Mouse (Mus musculus) C2C12 (cell line): Measurements from ENCODE around the gene Afdn. TPM values are rescaled to one million over a fixed set of nuclear protein-coding genes. Genes with fewer than 3 reads are reported as not detected.

Experiments used
- H3K27me3 ChIP-seq: one replicate; pipeline ENCODE4 v1.6.1; 2011; ENCODE audit not compliant: control insufficient read depth, insufficient read depth, insufficient read length
- H3K36me3 ChIP-seq: one replicate; pipeline ENCODE4 v1.6.1; 2011; ENCODE audit not compliant: control insufficient read depth, insufficient read depth
- H3K4me3 ChIP-seq: one replicate; pipeline ENCODE4 v1.5.1; 2011; ENCODE audit warnings: mild to moderate bottlenecking, control low read depth; ENCODE audit not compliant: poor library complexity, insufficient read depth, severe bottlenecking
- H3K79me2 ChIP-seq: one replicate; pipeline ENCODE4 v1.6.1; 2011; ENCODE audit not compliant: control insufficient read depth, insufficient read depth
- H3K79me3 ChIP-seq: one replicate; pipeline ENCODE4 v1.6.1; 2011; ENCODE audit warnings: low read depth, control low read depth
- H3ac ChIP-seq: one replicate; pipeline ENCODE3; 2011; ENCODE audit warnings: low read depth; ENCODE audit not compliant: control insufficient read depth, insufficient read length
- CEBPB ChIP-seq: IDR thresholded peaks from one replicate; pipeline ENCODE4 v1.6.1; 2011; ENCODE audit warnings: low read depth, mild to moderate bottlenecking, control low read depth, moderate library complexity
- CTCF ChIP-seq: IDR thresholded peaks from one replicate; pipeline ENCODE4 v1.5.1; 2011; ENCODE audit not compliant: control insufficient read depth, insufficient read depth, insufficient read length
- FOSL1 ChIP-seq: IDR thresholded peaks from one replicate; pipeline ENCODE4 v1.8.0; 2011; ENCODE audit warnings: mild to moderate bottlenecking, low read length; ENCODE audit not compliant: poor library complexity, insufficient read depth, severe bottlenecking
- MAX ChIP-seq: IDR thresholded peaks from one replicate; pipeline ENCODE4 v1.6.1; 2011; ENCODE audit warnings: mild to moderate bottlenecking, control low read depth
- MYOD1 ChIP-seq: IDR thresholded peaks from one replicate; pipeline ENCODE4 v1.6.1; 2011; ENCODE audit warnings: low read depth; ENCODE audit not compliant: control insufficient read depth, insufficient read length
- MYOG ChIP-seq: IDR thresholded peaks from one replicate; pipeline ENCODE4 v1.6.1; 2011; ENCODE audit not compliant: control insufficient read depth, insufficient read length; ENCODE audit errors: extremely low read depth
- USF1 ChIP-seq: IDR thresholded peaks from one replicate; pipeline ENCODE4 v1.6.1; 2011; ENCODE audit warnings: low read depth, mild to moderate bottlenecking, control low read depth, moderate library complexity
- polyA plus RNA-seq: library from polyadenylated mRNA; unstranded; fragments of >200 nt; fragmentation: generic; extraction: Trizol; gene quantifications from one replicate; pipeline ENCODE4 v1.2.1, GENCODE M21; 2012; ENCODE audit warnings: missing spikeins

Afdn gene
- polyA plus RNA-seq, 1 experiment: 21.0 TPM

DNA sequence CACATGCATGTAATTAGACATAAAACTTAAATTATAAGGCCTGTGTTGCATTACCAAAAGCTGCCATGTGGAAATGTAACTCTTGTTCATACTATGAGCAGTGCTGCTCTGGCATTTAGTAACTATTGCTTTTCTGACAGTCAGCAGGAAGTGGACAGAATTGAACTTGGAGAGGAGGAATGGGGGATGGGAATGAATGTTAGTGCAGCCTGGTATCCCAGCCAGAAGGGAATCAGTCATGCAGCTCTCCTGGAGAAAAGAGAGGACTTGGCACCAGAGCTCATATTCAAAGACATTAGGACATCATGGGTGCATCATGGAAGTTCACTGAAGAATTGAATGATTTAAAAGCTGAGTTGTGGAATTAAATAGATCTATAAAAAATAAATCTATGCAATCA is 117.1 kb downstream of the Afdn start:
- no peaks in the 10 kb centered on the region for H3K79me2 ChIP-seq
- no peaks in the 10 kb centered on the region for H3K27me3 ChIP-seq
- no peak overlapping the region for H3ac ChIP-seq
- H3K36me3 ChIP-seq: peaks cover 10% of the 10 kb centered on the region
- no peak for TF ChIP-seq CEBPB
- no peak for TF ChIP-seq MAX
- H3K79me3 ChIP-seq: no peaks in the 10 kb centered on the region
- H3K4me3 ChIP-seq: no peak overlapping the region

GRCm38 (mm10) chr17:13879731-13880130 is 119.4 kb downstream of the Afdn start:
- H3K4me3 ChIP-seq: no peak overlapping the region
- H3K79me3 ChIP-seq: no peaks in the 10 kb centered on the region
- H3K27me3 ChIP-seq: no peaks in the 10 kb centered on the region
- TF ChIP-seq MAX: no peak
- no peak for TF ChIP-seq MYOG
- TF ChIP-seq FOSL1: no peak
- TF ChIP-seq USF1: no peak
- TF ChIP-seq MYOD1: no peak
- TF ChIP-seq CTCF: no peak
- no peak for TF ChIP-seq CEBPB
- no peak overlapping the region for H3ac ChIP-seq
- peaks cover 20% of the 10 kb centered on the region for H3K36me3 ChIP-seq
- no peaks in the 10 kb centered on the region for H3K79me2 ChIP-seq

DNA sequence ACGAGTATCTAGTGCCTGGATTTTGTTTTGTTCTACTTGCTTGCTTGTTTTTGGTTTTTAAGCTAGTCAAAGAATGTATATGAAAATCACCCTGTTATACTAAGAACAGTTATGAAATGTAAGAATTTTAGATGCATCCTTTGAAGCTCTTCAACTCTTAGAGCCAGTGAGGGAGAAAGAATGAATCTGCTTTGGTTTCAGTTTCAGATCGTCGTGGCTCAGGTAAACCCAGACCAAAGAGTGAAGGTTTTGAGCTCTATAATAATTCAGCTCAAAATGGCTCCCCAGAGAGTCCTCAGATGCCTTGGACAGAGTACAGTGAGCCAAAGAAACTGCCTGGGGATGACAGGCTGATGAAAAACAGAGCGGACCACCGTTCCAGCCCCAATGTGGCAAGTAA is 123.2 kb downstream of the Afdn start:
- Histone ChIP-seq H3K79me2 (no peaks in the 10 kb centered on the region), H3K79me3 (no peaks in the 10 kb centered on the region), H3ac (no peak overlapping the region), H3K36me3 (peaks cover 37% of the 10 kb centered on the region), H3K4me3 (no peak overlapping the region), H3K27me3 (no peaks in the 10 kb centered on the region)
- TF ChIP-seq USF1: no peak
- TF ChIP-seq MYOD1: no peak
- no peak for TF ChIP-seq MAX
- TF ChIP-seq CTCF: no peak
- no peak for TF ChIP-seq CEBPB
- no peak for TF ChIP-seq FOSL1

DNA sequence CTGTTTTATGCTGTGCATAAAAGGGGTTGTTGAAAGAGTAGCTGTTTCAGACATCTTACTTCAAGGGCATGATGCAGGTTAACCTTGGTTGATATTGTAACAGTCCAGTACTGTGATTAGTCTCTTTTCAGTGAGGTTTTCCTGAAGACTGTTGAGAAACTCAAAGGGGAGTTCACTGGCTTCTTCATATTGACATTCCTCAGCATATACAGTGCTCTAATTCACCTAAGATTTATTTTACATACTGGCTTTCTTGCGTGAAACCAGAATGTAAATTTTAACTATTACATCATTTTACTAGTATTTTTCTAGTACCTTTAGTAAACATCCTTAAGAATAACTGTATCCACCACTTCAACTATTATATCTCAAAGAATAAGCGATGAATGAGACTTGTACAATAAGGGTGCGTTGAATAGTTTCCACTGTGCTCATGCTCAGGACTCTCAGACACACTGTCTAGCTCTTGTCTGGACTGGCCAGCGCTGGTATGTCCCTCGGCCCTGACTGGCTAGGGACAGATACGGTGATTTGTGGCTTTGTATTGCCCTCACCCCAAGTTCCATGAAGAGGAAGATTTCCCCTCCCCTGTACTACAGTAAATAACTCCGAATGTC is 129.6 kb downstream of the Afdn start:
- Histone ChIP-seq H3K27me3 (no peaks in the 10 kb centered on the region), H3ac (no peak overlapping the region), H3K4me3 (no peak overlapping the region), H3K79me2 (no peaks in the 10 kb centered on the region), H3K36me3 (peaks cover 37% of the 10 kb centered on the region), H3K79me3 (no peaks in the 10 kb centered on the region)
- TF ChIP-seq USF1 (no peak), CEBPB (no peak), MAX (no peak), FOSL1 (no peak), MYOG (no peak), CTCF (no peak), MYOD1 (no peak)

- TF ChIP-seq MYOD1 (no peak), MAX (no peak), MYOG (no peak), CEBPB (no peak), CTCF (no peak), USF1 (no peak)
- no peaks in the 10 kb centered on the region for H3K79me3 ChIP-seq
- no peak overlapping the region for H3K4me3 ChIP-seq
- H3K27me3 ChIP-seq: no peaks in the 10 kb centered on the region
- H3K79me2 ChIP-seq: no peaks in the 10 kb centered on the region
- H3ac ChIP-seq: no peak overlapping the region
- peaks cover 27% of the 10 kb centered on the region for H3K36me3 ChIP-seq
Measured at GRCm38 (mm10) chr17:13890932-13891331, 130.6 kb downstream of the Afdn start.

GRCm38 (mm10) chr17:13898838-13899237 is 138.5 kb downstream of the Afdn start:
- Histone ChIP-seq H3K79me2 (no peaks in the 10 kb centered on the region), H3K4me3 (no peak overlapping the region), H3K79me3 (no peaks in the 10 kb centered on the region), H3K27me3 (no peaks in the 10 kb centered on the region), H3ac (no peak overlapping the region), H3K36me3 (peaks cover 18% of the 10 kb centered on the region)
- TF ChIP-seq MAX (no peak), CEBPB (no peak), MYOG (no peak), USF1 (no peak), CTCF (no peak)
